Mouse (Mus musculus) heart, adult 11 months (tissue): ENCODE results near the gene Acsf2.
A peak's percentile ranks its signal among the peaks of the same experiment; 100 is the strongest.

Experiments used
- DNase-seq: peaks from one replicate; pipeline ENCODE4 v3.0.0; 2022

The Acsf2 gene

DNA sequence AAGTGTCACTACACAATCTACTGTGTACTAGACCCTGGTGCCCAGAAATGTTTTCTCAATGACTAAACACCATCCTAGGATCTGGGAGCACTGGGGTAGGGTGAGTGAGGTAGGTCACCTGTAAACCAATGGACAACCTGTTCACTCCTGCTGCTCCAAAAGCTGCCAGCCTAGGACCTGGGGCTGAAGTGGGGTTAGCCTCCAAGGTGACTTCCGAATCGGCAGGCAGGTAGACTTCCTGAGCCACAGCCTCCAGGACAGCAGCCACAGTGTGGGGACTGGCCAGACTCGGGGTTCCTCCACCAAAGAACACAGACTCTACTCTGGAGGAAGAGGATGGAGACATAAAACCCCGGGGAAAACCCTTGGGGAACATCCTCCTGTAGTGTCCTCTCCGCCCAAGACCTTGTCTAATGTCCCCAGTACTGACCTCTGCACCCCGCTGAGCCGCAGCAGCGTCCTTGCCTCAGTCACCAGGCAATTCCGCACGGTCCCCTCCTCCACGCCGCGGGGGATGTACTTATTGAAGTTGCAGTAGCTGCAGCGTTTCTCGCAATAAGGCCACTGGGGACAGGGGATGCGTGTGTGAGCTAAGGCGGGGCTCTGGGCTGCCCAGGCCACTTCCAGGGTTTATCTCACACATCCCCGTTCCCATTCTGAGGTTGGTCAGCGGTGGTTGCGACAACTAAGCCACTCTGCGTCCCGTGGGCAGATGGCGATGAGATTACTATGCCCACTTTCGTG lies 53.5 kb downstream of the Acsf2 start:
- DNase-seq: peak; percentile 98

DNA sequence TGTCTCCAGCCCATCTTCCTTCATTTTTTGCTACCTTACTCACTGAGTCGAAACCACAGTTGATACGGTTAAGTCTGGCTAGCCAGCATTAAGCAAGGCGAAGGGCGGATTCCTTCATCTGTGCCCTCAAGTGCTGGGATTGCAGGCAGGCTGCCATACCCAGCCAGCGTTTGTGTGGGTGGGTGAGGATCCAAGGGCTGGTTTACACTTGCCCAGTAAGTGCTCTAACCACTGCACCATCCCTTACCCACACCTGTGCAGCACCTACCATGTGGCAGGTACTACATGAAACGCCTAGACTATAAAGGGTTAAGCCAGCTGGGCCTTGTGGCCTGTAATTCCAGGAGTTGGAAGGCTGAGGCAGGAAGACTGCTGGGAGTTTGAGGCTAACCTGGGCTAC lies 54.4 kb downstream of the Acsf2 start:
- peak; percentile 91 for DNase-seq

- peak; percentile 91 for DNase-seq
Observed at GRCm38 (mm10) chr11:94546381-94546780, 55.3 kb downstream of the Acsf2 start.

- DNase-seq: peak; percentile 95
Observed at GRCm38 (mm10) chr11:94544422-94544821, 57.2 kb downstream of the Acsf2 start.

DNA sequence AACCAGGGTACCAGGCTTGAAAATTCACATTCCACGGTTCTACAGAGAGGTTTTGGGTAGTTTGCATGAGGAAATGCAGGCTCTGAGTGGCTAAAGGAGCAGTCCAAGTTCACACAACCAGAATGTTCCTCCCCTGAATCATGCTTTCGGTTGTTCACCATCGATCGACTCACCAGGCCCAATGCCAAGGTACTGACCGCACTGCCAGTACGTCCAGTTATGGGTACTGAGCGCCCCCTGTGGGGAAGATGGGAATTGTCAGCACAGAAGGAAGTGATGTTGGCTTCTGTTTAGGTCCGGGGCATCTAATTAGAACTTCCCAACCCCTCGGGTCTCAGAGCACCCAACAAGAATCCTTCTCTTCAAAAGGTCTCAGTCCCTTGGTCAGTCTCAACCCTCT lies 57.7 kb downstream of the Acsf2 start:
- DNase-seq: peak; percentile 99

DNA sequence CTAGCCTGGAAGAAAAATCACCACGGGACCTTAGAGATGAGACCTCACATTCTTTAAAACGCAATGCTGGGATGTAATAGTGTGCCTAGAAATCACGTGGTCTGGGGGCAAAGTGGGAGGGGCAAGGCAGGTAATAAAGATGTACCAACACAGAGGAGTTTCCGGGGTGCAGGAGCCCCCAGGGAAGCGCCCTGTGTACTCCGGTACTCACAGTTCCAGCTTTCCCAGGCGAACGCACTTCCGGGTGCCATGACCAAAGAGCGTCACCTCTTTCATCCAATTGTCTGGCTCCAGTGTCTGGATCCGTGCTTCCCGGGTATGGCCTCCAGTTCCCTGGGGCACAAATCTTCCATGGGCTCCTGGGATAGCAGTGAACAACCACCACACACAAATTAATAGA lies 58.3 kb downstream of the Acsf2 start:
- DNase-seq: peak; percentile 90

- DNase-seq: no peak
Observed at GRCm38 (mm10) chr11:94542400-94542799, 59.3 kb downstream of the Acsf2 start.

- no peak for DNase-seq
Observed at GRCm38 (mm10) chr11:94539761-94540160, 61.9 kb downstream of the Acsf2 start.

DNA sequence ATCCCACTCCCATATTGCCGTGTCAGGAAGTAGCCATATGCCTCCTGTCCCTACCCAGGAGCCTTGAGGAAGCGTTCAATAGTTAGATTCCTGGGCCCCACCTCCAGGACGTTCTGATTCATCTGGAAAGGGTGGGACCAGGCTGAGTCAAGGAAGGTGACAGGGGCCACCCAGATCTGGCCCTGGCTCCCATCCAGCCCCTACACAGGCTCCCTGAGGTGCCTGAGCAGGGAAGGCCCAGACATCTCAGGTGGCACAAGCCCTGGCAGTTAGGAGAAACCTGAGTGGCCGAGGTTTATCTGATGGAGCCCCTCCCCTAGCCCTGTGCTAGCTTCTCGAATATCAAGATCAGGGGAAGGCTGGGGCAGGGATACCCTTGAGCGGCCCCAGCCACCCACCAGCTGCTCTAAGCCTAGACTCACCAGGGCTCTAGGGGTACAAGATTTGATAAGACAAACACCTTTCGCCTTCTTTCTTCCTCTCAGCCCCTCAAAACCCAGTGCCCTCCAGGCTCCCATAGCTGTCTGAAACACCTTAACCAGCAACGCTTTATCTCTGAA lies 62.9 kb downstream of the Acsf2 start:
- DNase-seq: no peak

GRCm38 (mm10) chr11:94533171-94533570 lies 68.5 kb downstream of the Acsf2 start:
- DNase-seq: no peak

- no peak for DNase-seq
Observed at GRCm38 (mm10) chr11:94528879-94529278, 72.8 kb downstream of the Acsf2 start.

DNA sequence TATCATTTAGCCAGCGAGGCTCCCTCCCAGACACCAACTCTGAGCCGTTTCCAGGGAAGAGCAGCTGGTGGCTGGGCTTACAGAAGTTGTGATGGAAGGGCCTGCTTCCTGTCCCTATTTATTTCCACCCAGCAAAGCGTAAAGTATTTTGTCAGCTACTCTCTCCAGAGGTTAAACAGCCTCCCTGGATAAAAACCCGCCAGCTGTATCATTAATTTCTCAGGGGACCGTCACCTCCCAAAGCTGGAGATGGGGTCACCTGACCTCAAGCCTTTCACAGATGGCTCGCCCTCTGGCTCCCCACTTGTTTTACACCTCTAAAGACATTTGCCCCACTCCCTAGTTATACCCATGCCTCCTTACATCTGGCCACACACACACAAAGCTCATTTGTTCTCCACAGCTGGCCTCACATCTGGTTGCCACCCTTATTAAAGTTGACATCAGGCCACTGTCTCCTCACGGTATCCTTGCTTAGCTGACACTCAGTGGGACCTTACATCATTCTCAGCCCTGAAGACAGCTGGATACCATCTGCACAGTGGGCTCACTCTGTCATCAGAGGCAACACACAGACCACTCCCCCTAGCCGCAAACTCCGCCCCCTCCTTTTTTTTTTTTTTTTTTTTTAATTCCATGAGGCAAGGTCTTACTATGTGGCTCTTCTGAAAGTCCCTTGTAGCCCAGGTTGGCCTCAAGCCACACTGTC lies 75.3 kb downstream of the Acsf2 start:
- no peak for DNase-seq

GRCm38 (mm10) chr11:94521219-94521843 lies 80.3 kb downstream of the Acsf2 start, which contains the start of gene Mycbpap:
Mycbpap (minus strand) TSS chr11:94521742.
- DNase-seq: peak; percentile 96

GRCm38 (mm10) chr11:94513452-94513851 lies 88.2 kb downstream of the Acsf2 start:
- DNase-seq: no peak

GRCm38 (mm10) chr11:94508976-94509375 lies 92.7 kb downstream of the Acsf2 start:
- DNase-seq: no peak
